10 mouse cellular contexts compared by ENCODE assay signal in the genomic region with DNA sequence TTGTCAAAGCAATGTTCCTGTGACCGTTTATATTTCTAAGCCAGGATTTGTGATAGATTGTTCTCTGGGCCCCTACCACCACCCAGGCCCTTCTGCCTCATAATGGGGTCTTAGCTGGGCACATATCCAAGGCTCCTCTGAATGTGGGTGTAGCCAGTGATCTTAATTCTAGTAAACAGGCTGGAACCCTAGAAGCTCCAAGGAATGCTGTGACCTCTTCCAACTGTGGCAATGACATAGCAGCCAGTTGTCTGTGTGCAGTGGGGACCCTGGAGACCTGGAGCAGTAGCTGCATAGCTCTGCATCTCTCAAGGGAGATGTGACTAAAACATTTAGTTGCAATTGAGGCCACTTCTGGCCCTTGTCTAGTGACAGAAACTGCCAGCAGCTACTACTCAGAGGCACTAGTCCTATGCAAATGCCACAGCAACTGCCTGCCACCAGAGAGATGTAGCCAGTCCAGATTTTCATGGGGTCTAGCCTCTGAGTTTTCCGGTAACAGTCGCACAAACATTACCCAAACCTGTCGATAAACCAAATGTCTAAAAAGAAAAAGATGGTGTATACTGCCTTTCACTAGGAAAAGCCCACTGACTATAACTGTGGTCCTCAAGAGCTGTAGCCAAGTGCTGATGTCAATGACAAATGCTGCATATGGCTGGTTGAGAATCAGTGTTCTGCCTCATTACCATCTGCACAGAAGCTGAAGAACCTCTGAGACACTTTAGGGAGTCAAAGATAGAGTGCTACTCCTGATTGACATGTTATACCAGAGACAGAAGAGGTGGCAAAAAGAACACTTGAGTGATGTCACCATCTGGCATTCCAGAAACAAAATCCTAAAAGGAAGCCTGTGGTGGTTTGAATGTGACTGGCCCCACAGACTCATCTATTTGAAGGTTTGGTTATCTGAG.
DNase-seq lines count a peak whose midpoint lies in the region; ATAC-seq lines count a peak whose summit lies in the region.
"Had no signal": no experiment of that assay in that cellular context is flagged by ENCODE, and none has a peak within 500 bp of the region (broad histone marks: within the 10 kb centered on the region; RNA-seq: fewer than 3 reads in every experiment).

No protein-coding gene starts in this region.

- DNase-seq in heart, adult 11 months = peak; percentile 91
- DNase-seq in heart, postnatal 36 days = no peak
- no peak for DNase-seq in lung, postnatal 14 days
- DNase-seq in forebrain, embryonic 14.5 days (ENCODE audit: low spot score) = peak; percentile 73
- DNase-seq in midbrain, embryonic 14.5 days = no peak
- no peak for DNase-seq in spleen, postnatal 14 days (ENCODE audit: low spot score in 2 of 2)
- no peak for DNase-seq in right cerebral cortex, adult 18-20 months
- DNase-seq: gastrocnemius, postnatal 14 days; right cerebral cortex, postnatal 4 days had no signal

- ATAC-seq in lung, embryonic 15.5 days (ENCODE audit: borderline replicate concordance, extremely low read depth, low FRiP score, low TSS enrichment) = no peak
- ATAC-seq in forebrain, embryonic 14.5 days = 0 out of 2 replicates have a peak, but pooled peaks have one; percentile 1
- ATAC-seq in midbrain, embryonic 14.5 days (ENCODE audit: low FRiP score, low TSS enrichment) = no peak

- no peak overlapping the region for H3K4me3 ChIP-seq in lung, embryonic 15.5 days
- H3K4me3 ChIP-seq in forebrain, embryonic 14.5 days (ENCODE audit: low read depth, low read length) = no peak overlapping the region
- H3K4me3 ChIP-seq in midbrain, embryonic 14.5 days (replicated peaks; ENCODE audit: low read depth, low read length) = no peak overlapping the region

- H3K27ac ChIP-seq in lung, embryonic 15.5 days = peak overlapping the region; percentile 20
- H3K27ac ChIP-seq in forebrain, embryonic 14.5 days (ENCODE audit: low read depth, low read length) = peak overlapping the region; percentile 98
- H3K27ac ChIP-seq in midbrain, embryonic 14.5 days (replicated peaks; ENCODE audit: low read depth, low read length) = peak overlapping the region; percentile 93

- H3K4me2 ChIP-seq in lung, embryonic 15.5 days = no peak overlapping the region
- H3K4me2 ChIP-seq in forebrain, embryonic 14.5 days (ENCODE audit: low read length) = no peak overlapping the region; the same call in 1 of the 2 replicates
- no peak overlapping the region for H3K4me2 ChIP-seq in midbrain, embryonic 14.5 days (ENCODE audit: low read length)

- no peak overlapping the region for H3K9ac ChIP-seq in lung, embryonic 15.5 days
- H3K9ac ChIP-seq in forebrain, embryonic 14.5 days (ENCODE audit: low read length) = no peak overlapping the region
- no peak overlapping the region for H3K9ac ChIP-seq in midbrain, embryonic 14.5 days (replicated peaks; ENCODE audit: low read length)

- no peaks in the 10 kb centered on the region for H3K9me3 ChIP-seq in lung, embryonic 15.5 days
- no peaks in the 10 kb centered on the region for H3K9me3 ChIP-seq in forebrain, embryonic 14.5 days (replicated peaks; ENCODE audit: control insufficient read depth, low read length)
- H3K9me3 ChIP-seq in midbrain, embryonic 14.5 days (ENCODE audit: control insufficient read depth, low read length) = no peaks in the 10 kb centered on the region

- peaks cover 29% of the 10 kb centered on the region for H3K4me1 ChIP-seq in lung, embryonic 15.5 days
- peaks cover 76% of the 10 kb centered on the region for H3K4me1 ChIP-seq in forebrain, embryonic 14.5 days (ENCODE audit: control insufficient read depth, insufficient read depth, low read length)
- peaks cover 67% of the 10 kb centered on the region for H3K4me1 ChIP-seq in midbrain, embryonic 14.5 days (ENCODE audit: control insufficient read depth, insufficient read depth, low read length)

- 63% methylated on average over 4 of the region's 4 CpGs for WGBS in lung, embryonic 15.5 days
- 48% methylated on average over 4 of the region's 4 CpGs for WGBS in forebrain, embryonic 14.5 days
- WGBS in midbrain, embryonic 14.5 days = 78% methylated on average over 4 of the region's 4 CpGs

- intact Hi-C loops in heart, postnatal 36 days (cut with DNase I) = no loop called here

- H3K36me3 ChIP-seq in lung, embryonic 15.5 days = no peaks in the 10 kb centered on the region
- no peaks in the 10 kb centered on the region for H3K36me3 ChIP-seq in forebrain, embryonic 14.5 days (ENCODE audit: control insufficient read depth, insufficient read depth, low read length)
- no peaks in the 10 kb centered on the region for H3K36me3 ChIP-seq in midbrain, embryonic 14.5 days (ENCODE audit: control insufficient read depth, insufficient read depth, low read length)

- H3K27me3 ChIP-seq in lung, embryonic 15.5 days = no peaks in the 10 kb centered on the region
- no peaks in the 10 kb centered on the region for H3K27me3 ChIP-seq in forebrain, embryonic 14.5 days (replicated peaks; ENCODE audit: control insufficient read depth, insufficient read depth, low read length)
- H3K27me3 ChIP-seq in midbrain, embryonic 14.5 days (ENCODE audit: control insufficient read depth, insufficient read depth, low read length) = no peaks in the 10 kb centered on the region

Comparison
In these comparisons a context has a peak if more than half of its experiments do, and no peak if none do; other contexts are left out.
1. DNase-seq: peak in heart, adult 11 months (single experiment) and forebrain, embryonic 14.5 days (single experiment); none in heart, postnatal 36 days (0 of 2), lung, postnatal 14 days (single experiment), midbrain, embryonic 14.5 days (single experiment), spleen, postnatal 14 days (0 of 2) and right cerebral cortex, adult 18-20 months (single experiment).
2. H3K27ac ChIP-seq: peak in every context shown above with its lines; median percentile 98 in forebrain, embryonic 14.5 days; 93 in midbrain, embryonic 14.5 days; 20 in lung, embryonic 15.5 days.